In the genomic region with DNA sequence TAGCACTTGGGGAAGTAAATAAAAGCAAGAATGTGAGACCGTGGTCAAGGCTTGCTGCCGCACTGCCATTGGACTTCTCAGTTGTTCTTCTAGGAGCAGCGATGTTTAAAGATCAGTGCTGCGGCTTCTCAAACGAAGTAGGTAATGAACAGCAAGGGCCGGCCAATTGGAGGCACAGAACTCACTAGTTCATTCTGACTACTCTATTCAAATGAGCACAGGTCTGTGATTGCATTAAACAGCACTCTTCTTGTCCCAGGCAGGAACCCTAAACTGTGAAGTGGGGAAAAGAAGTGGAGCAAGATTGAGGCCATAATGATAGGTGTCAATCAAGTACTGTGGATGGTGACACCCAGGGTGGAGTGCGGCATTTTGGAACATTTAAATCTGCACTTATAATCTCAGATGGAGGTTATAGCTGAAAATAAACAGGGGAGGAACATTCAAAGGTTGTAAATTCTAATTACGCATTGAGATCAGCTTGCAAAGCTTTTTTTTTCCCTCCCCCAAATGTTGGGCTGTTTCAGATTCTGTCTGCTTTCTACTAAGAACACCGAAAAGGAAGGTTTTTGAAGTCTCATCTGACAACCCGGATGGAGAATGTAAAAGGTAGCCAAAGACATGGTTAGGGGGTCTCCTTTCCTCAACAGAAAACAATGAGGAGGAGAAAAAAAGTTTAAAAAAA, we compare ENCODE assay signal across 19 mouse cellular contexts.
DNase-seq lines count a peak whose midpoint lies in the region; ATAC-seq lines count a peak whose summit lies in the region.
"Had no signal": no experiment of that assay in that cellular context is flagged by ENCODE, and none has a peak within 500 bp of the region (broad histone marks: within the 10 kb centered on the region; RNA-seq: fewer than 3 reads in every experiment).

No protein-coding gene starts in this region.

- no peak overlapping the region for H3K4me3 ChIP-seq in neural tube, embryonic 13.5 days
- H3K4me3 ChIP-seq in forebrain, embryonic 14.5 days (ENCODE audit: low read depth, low read length): no peak overlapping the region
- H3K4me3 ChIP-seq in midbrain, embryonic 11.5 days (ENCODE audit: low read depth, low read length): no peak overlapping the region
- no peak overlapping the region for H3K4me3 ChIP-seq in intestine, embryonic 15.5 days (replicated peaks)
- H3K4me3 ChIP-seq: embryonic facial prominence, embryonic 15.5 days; gastrocnemius, adult 2 months; heart, embryonic 13.5 days; lung, embryonic 15.5 days had no signal

- no peaks in the 10 kb centered on the region for H3K27me3 ChIP-seq in neural tube, embryonic 13.5 days
- H3K27me3 ChIP-seq in forebrain, embryonic 14.5 days (replicated peaks; ENCODE audit: control insufficient read depth, insufficient read depth, low read length): no peaks in the 10 kb centered on the region
- no peaks in the 10 kb centered on the region for H3K27me3 ChIP-seq in midbrain, embryonic 11.5 days (ENCODE audit: control insufficient read depth, insufficient read depth, low read length)
- H3K27me3 ChIP-seq in intestine, embryonic 15.5 days (replicated peaks): no peaks in the 10 kb centered on the region
- H3K27me3 ChIP-seq: embryonic facial prominence, embryonic 15.5 days; heart, embryonic 13.5 days; lung, embryonic 15.5 days had no signal

- no peak for ATAC-seq in neural tube, embryonic 13.5 days (ENCODE audit: low read depth)
- no peak for ATAC-seq in forebrain, embryonic 14.5 days
- ATAC-seq in midbrain, embryonic 11.5 days (ENCODE audit: low FRiP score): no peak
- ATAC-seq in intestine, embryonic 15.5 days: no peak
- ATAC-seq: inflammation-experienced regulatory T-cells, adult 6 months had no signal

- peak overlapping the region; percentile 68; the same call in 1 of the 2 replicates for H3K27ac ChIP-seq in neural tube, embryonic 13.5 days (replicated peaks)
- peak overlapping the region; percentile 97 for H3K27ac ChIP-seq in forebrain, embryonic 14.5 days (ENCODE audit: low read depth, low read length)
- peak overlapping the region; percentile 93 for H3K27ac ChIP-seq in midbrain, embryonic 11.5 days (ENCODE audit: low read depth, low read length)
- no peak overlapping the region for H3K27ac ChIP-seq in intestine, embryonic 15.5 days
- H3K27ac ChIP-seq: embryonic facial prominence, embryonic 15.5 days; gastrocnemius, adult 2 months; heart, embryonic 13.5 days; liver, embryonic 14.5 days; lung, embryonic 15.5 days had no signal

- WGBS in neural tube, embryonic 13.5 days: 76% methylated on average over 10 of the region's 10 CpGs
- 19% methylated on average over 10 of the region's 10 CpGs for WGBS in forebrain, embryonic 14.5 days
- WGBS in midbrain, embryonic 11.5 days: 73% methylated on average over 10 of the region's 10 CpGs
- 81% methylated on average over 10 of the region's 10 CpGs for WGBS in intestine, embryonic 15.5 days

- no peak for DNase-seq in neural tube, embryonic 10.5 days (ENCODE audit: extremely low spot score, low spot score)
- peak; percentile 62 for DNase-seq in forebrain, embryonic 14.5 days (ENCODE audit: low spot score)
- DNase-seq in midbrain, embryonic 11.5 days (ENCODE audit: low spot score, missing footprints): peak; percentile 84
- DNase-seq in gastrocnemius, postnatal 25 days: no peak
- no peak for DNase-seq in kidney, postnatal 4 days
- DNase-seq: adrenal gland, adult 8-10 months; gastrocnemius, adult 2 months; kidney, adult 9 months; kidney, postnatal 36 days; lung, postnatal 4 days; right cerebral cortex, adult 18-20 months; thymus, postnatal 25 days had no signal

- H3K9ac ChIP-seq in neural tube, embryonic 13.5 days: no peak overlapping the region
- H3K9ac ChIP-seq in forebrain, embryonic 14.5 days (ENCODE audit: low read length): peak overlapping the region; percentile 58
- H3K9ac ChIP-seq in midbrain, embryonic 11.5 days (ENCODE audit: low read length): no peak overlapping the region; the same call in 1 of the 2 replicates
- no peak overlapping the region for H3K9ac ChIP-seq in intestine, embryonic 15.5 days
- H3K9ac ChIP-seq: embryonic facial prominence, embryonic 15.5 days; heart, embryonic 13.5 days; liver, embryonic 14.5 days; lung, embryonic 15.5 days had no signal

- H3K4me1 ChIP-seq in neural tube, embryonic 13.5 days (replicated peaks): peaks cover 50% of the 10 kb centered on the region
- H3K4me1 ChIP-seq in forebrain, embryonic 14.5 days (ENCODE audit: control insufficient read depth, insufficient read depth, low read length): peaks cover 30% of the 10 kb centered on the region
- peaks cover 46% of the 10 kb centered on the region for H3K4me1 ChIP-seq in midbrain, embryonic 11.5 days (ENCODE audit: control insufficient read depth, insufficient read depth, low read length)
- no peaks in the 10 kb centered on the region for H3K4me1 ChIP-seq in intestine, embryonic 15.5 days (replicated peaks)
- H3K4me1 ChIP-seq: lung, embryonic 15.5 days had no signal

- H3K4me2 ChIP-seq in neural tube, embryonic 13.5 days: no peak overlapping the region; the same call in 1 of the 2 replicates
- H3K4me2 ChIP-seq in forebrain, embryonic 14.5 days (ENCODE audit: low read length): peak overlapping the region; percentile 55; the same call in 1 of the 2 replicates
- peak overlapping the region; percentile 31; the same call in 1 of the 2 replicates for H3K4me2 ChIP-seq in midbrain, embryonic 11.5 days
- H3K4me2 ChIP-seq in intestine, embryonic 15.5 days (replicated peaks): no peak overlapping the region
- H3K4me2 ChIP-seq: embryonic facial prominence, embryonic 15.5 days; lung, embryonic 15.5 days had no signal

- H3K9me3 ChIP-seq in neural tube, embryonic 13.5 days: no peaks in the 10 kb centered on the region
- no peaks in the 10 kb centered on the region for H3K9me3 ChIP-seq in forebrain, embryonic 14.5 days (replicated peaks; ENCODE audit: control insufficient read depth, low read length)
- H3K9me3 ChIP-seq in midbrain, embryonic 11.5 days (ENCODE audit: control insufficient read depth, low read length): no peaks in the 10 kb centered on the region
- H3K9me3 ChIP-seq in intestine, embryonic 15.5 days: no peaks in the 10 kb centered on the region
- H3K9me3 ChIP-seq: embryonic facial prominence, embryonic 15.5 days; heart, embryonic 13.5 days; lung, embryonic 15.5 days had no signal

- no peaks in the 10 kb centered on the region for H3K36me3 ChIP-seq in neural tube, embryonic 13.5 days
- H3K36me3 ChIP-seq in forebrain, embryonic 14.5 days (ENCODE audit: control insufficient read depth, insufficient read depth, low read length): no peaks in the 10 kb centered on the region
- no peaks in the 10 kb centered on the region for H3K36me3 ChIP-seq in midbrain, embryonic 11.5 days (ENCODE audit: control insufficient read depth, insufficient read depth, low read length)
- H3K36me3 ChIP-seq in intestine, embryonic 15.5 days: no peaks in the 10 kb centered on the region
- H3K36me3 ChIP-seq: embryonic facial prominence, embryonic 15.5 days; heart, embryonic 13.5 days; lung, embryonic 15.5 days had no signal

Comparison
In these comparisons a context has a peak if more than half of its experiments do, and no peak if none do; other contexts are left out.
1. H3K4me2 ChIP-seq: peak in forebrain, embryonic 14.5 days (single experiment) and midbrain, embryonic 11.5 days (single experiment); none in neural tube, embryonic 13.5 days (single experiment) and intestine, embryonic 15.5 days (single experiment).
2. DNase-seq: peak in forebrain, embryonic 14.5 days (single experiment) and midbrain, embryonic 11.5 days (single experiment); none in neural tube, embryonic 10.5 days (single experiment), gastrocnemius, postnatal 25 days (single experiment) and kidney, postnatal 4 days (0 of 2).